Mouse (Mus musculus) lung, postnatal 4 days (tissue): ENCODE results near the gene Gm11444.
A peak's percentile ranks its signal among the peaks of the same experiment; 100 is the strongest.

Experiments
- DNase-seq, 2 experiments: peaks; one replicate each; pipeline ENCODE4 v3.0.0; 2021

Gm11444 gene

DNA sequence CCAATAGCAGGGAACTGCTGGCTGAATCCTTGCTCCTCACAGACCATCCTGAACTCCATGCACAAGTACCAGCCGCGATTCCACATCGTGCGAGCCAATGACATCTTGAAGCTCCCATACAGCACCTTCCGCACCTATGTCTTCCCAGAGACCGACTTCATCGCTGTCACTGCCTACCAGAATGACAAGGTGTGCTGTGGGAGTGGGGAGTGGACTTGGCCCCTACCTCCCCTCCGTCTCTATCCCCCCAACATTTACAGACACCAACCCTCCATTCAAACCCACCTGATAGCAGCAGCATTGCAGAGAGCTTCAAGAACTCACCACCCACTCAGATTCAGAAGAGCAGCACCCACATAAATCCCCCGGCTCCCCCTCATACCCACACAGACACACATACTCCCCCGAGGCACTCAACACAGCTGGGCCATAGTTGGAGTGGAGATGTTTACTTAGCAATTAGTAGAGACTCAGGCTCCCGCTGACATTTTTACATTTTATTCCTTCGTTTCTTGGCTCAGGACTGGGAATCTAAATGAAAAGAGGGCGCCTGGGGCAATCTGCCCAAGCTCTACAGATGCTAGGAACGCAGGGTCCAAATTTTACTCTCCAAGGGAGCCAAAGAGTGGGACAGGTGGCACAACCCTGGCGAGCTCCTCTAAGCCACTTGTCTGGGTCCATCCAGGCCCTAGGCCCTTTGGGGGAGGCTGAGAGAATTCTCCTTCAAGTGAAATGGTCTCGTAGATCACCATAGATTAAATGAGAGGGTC is 14.2 kb downstream of the Gm11444 start:
- DNase-seq: peak; percentile 29 to 32

DNA sequence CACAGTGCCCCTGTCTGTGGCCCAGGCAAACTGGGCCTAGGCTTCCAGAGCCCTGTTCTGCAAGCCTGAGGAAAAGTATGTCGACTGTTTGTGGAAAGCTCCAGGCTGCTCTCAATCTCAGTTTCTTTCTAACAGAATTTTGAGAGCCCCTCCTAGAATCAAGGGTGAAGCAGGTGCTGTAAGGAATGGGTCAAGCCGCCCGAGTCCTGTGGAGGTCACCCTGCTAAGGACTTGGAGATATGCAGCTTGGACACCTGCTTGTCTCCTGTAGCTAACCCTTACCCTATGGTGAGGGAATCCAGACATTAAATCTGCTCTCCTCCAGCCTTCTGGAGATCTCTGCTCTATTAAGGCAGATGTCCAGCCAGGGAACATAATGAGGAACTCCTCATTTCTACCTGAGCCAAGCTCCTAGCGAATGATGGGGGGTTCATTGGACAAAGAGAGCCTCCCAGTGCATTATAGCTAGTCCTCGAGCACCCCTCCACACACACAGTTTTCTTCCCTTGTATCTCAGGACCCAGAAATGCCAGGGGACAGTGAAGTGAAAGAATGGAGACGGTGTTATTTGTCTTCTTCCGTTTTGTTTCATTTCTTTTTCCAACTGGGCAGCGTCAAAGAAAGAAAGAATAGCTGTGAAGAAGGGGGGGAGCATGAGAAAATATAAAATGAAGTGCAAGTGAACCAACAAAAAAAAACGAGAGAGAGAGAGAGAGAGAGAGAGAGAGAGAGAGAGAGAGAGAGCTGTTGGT is 15.0 kb downstream of the Gm11444 start:
- no peak for DNase-seq

DNA sequence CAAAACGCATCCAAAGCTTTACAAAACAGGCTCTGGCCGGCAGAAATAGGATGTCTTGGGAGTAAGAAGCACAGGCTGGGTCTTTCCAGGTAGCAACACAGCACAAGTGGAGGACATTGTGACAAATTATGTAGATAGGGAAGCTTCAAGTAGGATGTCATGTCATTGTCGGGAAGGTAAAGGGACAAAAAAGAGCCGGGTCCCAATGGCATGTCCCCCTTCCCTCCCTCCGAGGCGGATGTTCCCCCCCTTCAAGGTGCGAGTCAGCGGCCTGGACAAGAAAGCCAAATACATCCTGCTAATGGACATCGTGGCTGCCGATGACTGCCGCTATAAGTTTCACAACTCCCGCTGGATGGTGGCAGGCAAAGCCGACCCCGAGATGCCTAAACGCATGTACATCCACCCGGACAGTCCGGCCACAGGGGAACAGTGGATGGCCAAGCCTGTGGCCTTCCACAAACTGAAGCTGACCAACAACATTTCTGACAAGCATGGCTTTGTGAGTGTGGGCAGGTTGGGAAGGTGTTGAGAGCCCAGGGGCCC is 15.7 kb downstream of the Gm11444 start:
- peak; percentile 43 to 51 for DNase-seq

DNA sequence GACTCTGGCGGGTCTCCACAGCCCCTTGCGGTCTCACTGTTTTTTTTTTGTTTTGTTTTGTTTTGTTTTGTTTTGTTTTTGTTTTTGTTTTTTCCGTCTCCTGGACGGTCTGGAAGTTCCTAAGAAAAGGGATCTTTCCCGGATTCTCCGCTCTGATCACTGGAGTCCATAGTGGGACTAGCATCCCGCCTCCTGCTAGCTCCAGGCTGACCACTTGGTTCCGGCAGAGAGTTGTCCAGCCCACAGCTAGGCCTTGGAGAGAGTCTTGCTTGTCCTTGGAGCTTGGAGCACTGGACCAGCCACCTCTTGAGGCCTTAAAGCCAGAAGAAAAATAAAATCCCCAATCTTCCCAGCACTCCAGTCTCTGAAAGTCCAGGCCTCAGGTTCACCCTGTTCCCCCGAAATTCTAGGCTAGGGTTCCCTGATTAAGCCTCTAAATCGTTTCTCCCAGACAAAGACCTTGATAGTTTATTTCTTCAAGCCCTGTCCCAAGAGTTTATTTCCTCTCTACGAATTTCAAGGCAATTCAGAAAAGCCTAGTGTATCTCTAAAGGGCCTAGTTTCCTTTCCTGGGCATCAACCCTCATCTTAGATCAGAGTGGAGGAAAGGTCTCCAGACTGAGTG is 16.3 kb downstream of the Gm11444 start:
- DNase-seq: peak; percentile 38 to 43

DNA sequence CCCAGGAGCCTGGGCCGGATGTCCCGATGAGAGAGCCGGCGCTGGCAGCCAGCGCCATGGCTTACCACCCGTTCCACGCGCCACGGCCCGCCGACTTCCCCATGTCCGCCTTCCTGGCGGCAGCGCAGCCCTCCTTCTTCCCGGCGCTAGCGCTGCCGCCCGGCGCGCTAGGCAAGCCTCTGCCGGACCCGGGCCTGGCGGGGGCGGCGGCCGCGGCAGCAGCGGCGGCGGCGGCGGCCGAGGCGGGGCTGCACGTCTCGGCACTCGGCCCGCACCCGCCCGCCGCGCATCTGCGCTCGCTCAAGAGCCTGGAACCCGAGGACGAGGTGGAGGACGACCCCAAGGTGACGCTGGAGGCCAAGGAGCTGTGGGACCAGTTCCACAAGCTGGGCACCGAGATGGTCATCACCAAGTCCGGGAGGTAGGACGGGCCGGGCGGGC is 17.0 kb downstream of the Gm11444 start:
- DNase-seq: peak; percentile 47 to 70

- DNase-seq: peak; percentile 91 to 96
These were observed 17.8 kb downstream of the Gm11444 start, which contains the start of gene Tbx2 for GRCm38 (mm10) chr11:85832231-85832924. Tbx2 (plus strand) TSS chr11:85832551.

GRCm38 (mm10) chr11:85831656-85832230 is 18.4 kb downstream of the Gm11444 start:
- DNase-seq: peak; percentile 47 to 55

GRCm38 (mm10) chr11:85830901-85831341 is 19.2 kb downstream of the Gm11444 start:
- DNase-seq: peak; percentile 69 to 76

- DNase-seq: peak; percentile 65 to 86
These were observed 20.4 kb downstream of the Gm11444 start for GRCm38 (mm10) chr11:85829520-85830440.

- peak; percentile 40 to 60 for DNase-seq
These were observed 21.2 kb downstream of the Gm11444 start for GRCm38 (mm10) chr11:85828691-85829519.

DNA sequence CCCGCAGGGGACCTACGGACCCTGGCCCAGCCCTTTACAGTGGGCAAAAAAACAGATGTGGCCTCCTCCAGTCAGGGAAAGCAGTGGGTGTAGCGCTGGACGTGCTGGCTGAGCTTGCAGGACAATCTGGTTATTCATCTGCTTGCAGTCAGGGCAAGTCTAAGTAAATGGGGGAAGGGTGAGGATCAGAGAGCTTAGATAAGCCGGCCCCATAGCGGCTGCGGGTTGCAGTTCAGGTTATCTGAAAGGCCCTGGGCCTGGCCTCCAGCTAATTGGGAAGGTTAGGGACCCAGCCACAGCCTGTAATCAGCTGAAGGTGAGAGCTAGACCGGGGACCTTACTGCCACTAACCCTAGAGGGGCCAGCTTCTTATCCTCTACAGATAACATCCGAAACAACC is 22.8 kb downstream of the Gm11444 start:
- peak in 1 of 2 experiments; percentile 45 for DNase-seq

DNA sequence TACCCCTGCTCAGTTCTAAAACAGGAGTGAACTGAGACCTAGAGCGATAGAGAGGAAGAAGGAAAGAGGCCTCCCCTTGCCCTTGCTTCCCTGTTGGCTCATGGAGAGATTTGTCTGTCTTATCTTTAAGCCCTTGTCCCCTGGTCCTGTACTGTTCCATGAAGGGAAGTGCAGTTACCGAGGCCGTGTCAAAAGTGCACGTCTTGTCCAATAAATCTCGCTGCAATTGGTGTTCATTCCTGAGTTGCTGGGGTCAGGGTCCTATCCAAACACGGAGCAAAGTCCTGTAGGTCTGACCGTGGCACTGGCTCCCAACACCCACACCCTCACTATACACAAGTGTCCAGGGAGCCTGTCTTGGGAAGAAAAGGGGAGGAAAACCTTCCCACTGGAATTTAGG is 24.3 kb downstream of the Gm11444 start:
- DNase-seq: no peak

DNA sequence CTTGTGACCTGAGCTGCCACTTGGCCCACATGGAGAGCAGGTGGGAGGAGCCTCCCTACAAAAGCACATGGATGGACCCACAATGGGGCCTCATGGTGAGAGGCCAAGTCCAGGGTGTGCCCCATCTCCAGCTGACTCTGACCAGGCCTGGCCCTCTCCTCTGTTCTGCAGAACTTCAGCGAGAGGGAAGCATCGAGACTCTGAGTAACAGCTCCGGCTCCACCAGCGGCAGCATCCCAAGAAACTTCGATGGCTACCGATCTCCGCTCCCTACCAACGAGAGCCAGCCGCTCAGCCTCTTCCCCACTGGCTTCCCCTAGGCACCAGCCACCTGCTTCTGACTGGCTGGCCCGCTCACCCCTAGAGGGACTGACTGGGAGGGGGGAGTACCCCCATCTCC is 25.1 kb downstream of the Gm11444 start:
- no peak for DNase-seq

DNA sequence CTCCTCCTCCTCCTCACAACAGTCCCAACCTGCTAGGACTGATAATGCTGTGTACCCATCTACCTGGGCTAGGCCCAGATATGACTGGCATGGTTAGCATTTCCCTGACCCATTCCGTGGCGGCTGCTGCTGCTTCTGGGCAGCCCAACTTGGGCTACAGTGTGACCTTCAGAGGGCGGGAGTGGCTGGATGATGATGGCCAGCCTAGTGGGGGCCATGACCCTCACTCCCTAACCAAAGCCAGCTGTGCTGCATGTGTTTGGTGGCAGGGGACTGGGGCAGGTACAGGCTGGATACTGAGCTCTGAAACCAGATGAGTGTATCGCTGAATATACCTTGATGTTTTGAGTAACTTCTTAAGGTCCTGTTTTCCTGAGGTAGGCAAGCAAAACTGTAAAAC is 26.3 kb downstream of the Gm11444 start:
- DNase-seq: no peak

GRCm38 (mm10) chr11:85823181-85823580 is 27.0 kb downstream of the Gm11444 start:
- peak; percentile 90 to 92 for DNase-seq

- DNase-seq: no peak
These were observed 28.5 kb downstream of the Gm11444 start for GRCm38 (mm10) chr11:85821659-85822058.

GRCm38 (mm10) chr11:85820959-85821358 is 29.2 kb downstream of the Gm11444 start:
- no peak for DNase-seq

DNA sequence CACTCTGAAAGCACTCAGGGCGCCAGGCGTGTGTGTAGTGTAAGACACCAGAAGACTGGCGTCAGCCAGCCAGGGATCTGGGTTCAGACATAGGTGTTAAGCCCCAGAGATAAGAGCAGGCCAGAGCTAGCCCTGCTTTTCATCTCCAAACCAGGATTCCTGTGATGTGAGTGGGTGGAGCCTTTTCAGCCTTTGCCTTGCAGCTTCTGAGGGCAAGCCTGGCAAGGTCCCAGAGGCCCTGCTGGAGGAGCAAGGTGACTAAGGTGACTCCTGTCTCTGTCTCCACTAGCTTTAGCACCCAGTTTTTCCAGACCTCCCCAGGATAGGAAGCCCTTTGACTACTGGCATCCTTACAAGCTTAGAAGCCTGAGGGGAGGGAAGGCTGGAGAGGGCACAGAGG is 31.7 kb downstream of the Gm11444 start:
- peak in 1 of 2 experiments; percentile 47 for DNase-seq

DNA sequence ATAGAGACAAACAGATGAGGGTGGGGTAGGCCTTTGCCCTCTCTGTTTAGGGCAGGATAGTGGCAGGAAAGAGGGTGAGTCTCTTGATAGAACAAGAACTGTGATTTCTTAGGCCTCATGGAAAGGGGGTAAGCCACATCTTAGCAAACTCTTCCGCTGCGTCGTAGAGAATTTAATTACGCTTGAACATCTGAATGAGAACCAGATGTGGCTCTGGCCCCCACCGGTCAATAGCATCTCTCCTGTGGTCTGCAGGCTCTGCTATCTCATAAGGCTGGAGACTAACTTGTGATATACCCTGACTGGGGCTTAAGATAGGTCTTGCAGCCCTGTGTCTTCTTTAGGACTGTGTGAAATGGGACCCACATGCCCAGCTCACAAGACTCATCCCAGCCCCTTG is 33.7 kb downstream of the Gm11444 start:
- no peak for DNase-seq

DNA sequence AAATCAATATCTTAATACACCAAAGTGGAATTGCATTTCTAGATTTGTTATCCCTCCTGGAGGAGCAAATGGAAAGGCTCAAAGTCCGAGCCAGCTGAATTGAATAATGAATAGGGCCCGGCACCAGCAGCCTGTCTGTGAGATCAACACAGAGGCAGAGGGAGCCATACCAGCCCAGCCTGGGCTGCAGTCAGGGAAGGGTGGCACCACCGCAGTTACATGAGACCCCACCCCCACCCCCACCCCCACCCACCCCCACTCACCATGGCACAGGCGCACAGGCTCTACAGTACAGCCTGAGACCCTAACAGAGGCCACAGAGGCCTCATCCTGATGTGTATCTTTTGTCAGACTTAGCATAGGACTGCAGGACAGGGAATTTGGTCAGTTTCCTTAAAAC is 35.5 kb downstream of the Gm11444 start:
- no peak for DNase-seq
